Mouse (Mus musculus): ENCODE data around the gene Acly. TPM values are rescaled to one million over a fixed set of nuclear protein-coding genes. Genes with fewer than 3 reads are reported as not detected.

The Acly gene
- total and polyA plus RNA-seq, 3 experiments: 213 to 277 (median 246) TPM

GRCm38 (mm10) chr11:100552842-100553241 lies 25.0 kb upstream of the Acly start:
- DNase-seq (ENCODE audit: extremely low read depth): no peak
- no peaks in the 10 kb centered on the region for H3K36me3 ChIP-seq (replicated peaks in 1 of 2; ENCODE audit: control insufficient read depth in 1 of 2, insufficient read depth in 1 of 2, low read length in 1 of 2)
- TF ChIP-seq SMC3 (IDR thresholded peaks at IDR 0.05; ENCODE audit: low read depth, low read length) (no peak), MXI1 (IDR thresholded peaks at IDR 0.05; ENCODE audit: low read depth, low read length) (no peak), POLR2AphosphoS2 (IDR thresholded peaks at IDR 0.05; ENCODE audit: low read depth, low read length) (no peak), CTCF (conservative IDR thresholded peaks at IDR 0.05 in 1 of 2, IDR thresholded peaks at IDR 0.05 in 1 of 2; ENCODE audit: low read depth in 2 of 2, low read length in 2 of 2) (no peak), RAD21 (IDR thresholded peaks at IDR 0.05; ENCODE audit: low read depth, low read length) (no peak), POLR2A (IDR thresholded peaks at IDR 0.05; ENCODE audit: low read depth, low read length) (no peak), MAX (IDR thresholded peaks at IDR 0.05; ENCODE audit: low read length) (no peak), TBP (conservative IDR thresholded peaks at IDR 0.05; ENCODE audit: low read depth, low read length) (no peak), ZMIZ1 (IDR thresholded peaks at IDR 0.05; ENCODE audit: low read depth, low read length) (no peak)
- in situ Hi-C loops (cut with MboI; ENCODE audit: low pct_ligation_motif_present, low pct_unique_long_range_greater_than_20kb, low sequenced_read_pairs) (no loop called here), dilution Hi-C loops (cut with MboI; ENCODE audit: extremely low pct_ligation_motif_present, extremely low pct_unique_long_range_greater_than_20kb, low sequenced_read_pairs) (no loop called here)
- H3K79me2 ChIP-seq (replicated peaks; ENCODE audit: control insufficient read depth, extremely low read depth, insufficient read depth, poor library complexity, severe bottlenecking): no peaks in the 10 kb centered on the region
- no peak overlapping the region for H3K9ac ChIP-seq (ENCODE audit: insufficient read depth, low read depth)
- no peak overlapping the region for H3K27ac ChIP-seq (ENCODE audit: insufficient read depth, low read depth)
- H3K4me2 ChIP-seq (ENCODE audit: insufficient read depth, low read depth, poor library complexity, severe bottlenecking): no peak overlapping the region
- peaks cover 15 to 28% of the 10 kb centered on the region in 2 experiments for H3K4me1 ChIP-seq (ENCODE audit: control insufficient read depth in 1 of 2, insufficient read depth in 2 of 2)
- H3K9me3 ChIP-seq (replicated peaks; ENCODE audit: low read length): no peaks in the 10 kb centered on the region
- no peak overlapping the region for H3K4me3 ChIP-seq (replicated peaks in 1 of 3; ENCODE audit: low read depth in 2 of 3, low read length in 2 of 3, poor library complexity in 1 of 3)
- H3K27me3 ChIP-seq (replicated peaks): peaks cover 7% of the 10 kb centered on the region

- Histone ChIP-seq H3K79me2 (replicated peaks; ENCODE audit: control insufficient read depth, extremely low read depth, insufficient read depth, poor library complexity, severe bottlenecking) (no peaks in the 10 kb centered on the region), H3K36me3 (replicated peaks in 1 of 2; ENCODE audit: control insufficient read depth in 1 of 2, insufficient read depth in 1 of 2, low read length in 1 of 2) (no peaks in the 10 kb centered on the region), H3K9ac (ENCODE audit: insufficient read depth, low read depth) (no peak overlapping the region), H3K4me2 (ENCODE audit: insufficient read depth, low read depth, poor library complexity, severe bottlenecking) (no peak overlapping the region), H3K9me3 (replicated peaks; ENCODE audit: low read length) (no peaks in the 10 kb centered on the region), H3K27ac (ENCODE audit: insufficient read depth, low read depth) (no peak overlapping the region), H3K4me1 (ENCODE audit: control insufficient read depth in 1 of 2, insufficient read depth in 2 of 2) (peaks cover 15 to 33% of the 10 kb centered on the region in 2 experiments), H3K27me3 (replicated peaks) (peaks cover 2% of the 10 kb centered on the region), H3K4me3 (replicated peaks in 1 of 3; ENCODE audit: low read depth in 2 of 3, low read length in 2 of 3, poor library complexity in 1 of 3) (no peak overlapping the region)
- TF ChIP-seq HCFC1 (IDR thresholded peaks at IDR 0.05; ENCODE audit: low read depth, low read length) (no peak), ELF1 (IDR thresholded peaks at IDR 0.05; ENCODE audit: low read depth, low read length) (no peak), TBP (conservative IDR thresholded peaks at IDR 0.05; ENCODE audit: low read depth, low read length) (no peak), KAT2A (IDR thresholded peaks at IDR 0.05; ENCODE audit: insufficient replicate concordance, low read length) (no peak), USF1 (IDR thresholded peaks at IDR 0.05; ENCODE audit: low read depth, low read length) (no peak), SIN3A (IDR thresholded peaks at IDR 0.05; ENCODE audit: low read length) (no peak), GABPA (IDR thresholded peaks at IDR 0.05; ENCODE audit: insufficient replicate concordance, low read depth, low read length) (no peak), EP300 (IDR thresholded peaks at IDR 0.05; ENCODE audit: low read length) (no peak), JUND (conservative IDR thresholded peaks at IDR 0.05; ENCODE audit: low read depth, low read length) (no peak), UBTF (IDR thresholded peaks at IDR 0.05; ENCODE audit: low read depth, low read length) (no peak), ETS1 (conservative IDR thresholded peaks at IDR 0.05; ENCODE audit: low read depth, low read length) (no peak)
- in situ Hi-C loops (cut with MboI; ENCODE audit: low pct_ligation_motif_present, low pct_unique_long_range_greater_than_20kb, low sequenced_read_pairs) (no loop called here), dilution Hi-C loops (cut with MboI; ENCODE audit: extremely low pct_ligation_motif_present, extremely low pct_unique_long_range_greater_than_20kb, low sequenced_read_pairs) (no loop called here)
- no peak for DNase-seq (ENCODE audit: extremely low read depth)
Observed at GRCm38 (mm10) chr11:100550101-100550500, 22.3 kb upstream of the Acly start.

Data from CH12.LX (cell line).